Comparison of ENCODE assay signal across 15 mouse cellular contexts in genomic region chr5:124969790-124970189, GRCm38 (mm10). TPM values are rescaled to one million over a fixed set of nuclear protein-coding genes. Genes with fewer than 3 reads are reported as not detected.
A peak's percentile ranks its signal among the peaks of the same experiment; 100 is the strongest.
DNase-seq lines count a peak whose midpoint lies in the region; ATAC-seq lines count a peak whose summit lies in the region.
"Had no signal": no experiment of that assay in that cellular context is flagged by ENCODE, and none has a peak within 500 bp of the region (broad histone marks: within the 10 kb centered on the region; RNA-seq: fewer than 3 reads in every experiment).

No protein-coding gene starts in this region.

- peak overlapping the region; percentile 24 for H3K27ac ChIP-seq in hindbrain, embryonic 10.5 days
- no peak overlapping the region for H3K27ac ChIP-seq in hindbrain, embryonic 11.5 days (ENCODE audit: low read depth, low read length)
- H3K27ac ChIP-seq: hindbrain, embryonic 12.5 days had no signal

- no peak for ATAC-seq in hindbrain, embryonic 11.5 days (ENCODE audit: low FRiP score)

- DNase-seq in hindbrain, embryonic 10.5 days (ENCODE audit: low spot score): peak; percentile 61
- no peak for DNase-seq in hindbrain, embryonic 11.5 days (ENCODE audit: low spot score)
- DNase-seq in retina, postnatal 1 day: peak; percentile 31
- DNase-seq in retina, embryonic 14.5 days (ENCODE audit: low spot score): no peak
- peak; percentile 32 to 43 for DNase-seq in kidney, postnatal 36 days
- DNase-seq in urinary bladder, adult 2 months (ENCODE audit: low spot score): no peak
- no peak for DNase-seq in natural killer cell, adult 2 months (ENCODE audit: low spot score in 2 of 2)
- no peak for DNase-seq in spleen, postnatal 4 days (ENCODE audit: low spot score in 2 of 2)
- DNase-seq: B cell, adult 2 months; cerebellum, postnatal 25 days; heart, adult 18-20 months; spleen, adult 18-20 months; thymus, adult 18-20 months had no signal

- peaks cover 39% of the 10 kb centered on the region for H3K4me1 ChIP-seq in hindbrain, embryonic 10.5 days (replicated peaks)
- no peaks in the 10 kb centered on the region for H3K4me1 ChIP-seq in hindbrain, embryonic 11.5 days (replicated peaks; ENCODE audit: control insufficient read depth, insufficient read depth, low read length)
- H3K4me1 ChIP-seq: megakaryocyte, embryonic 14.5 days had no signal

- no peak overlapping the region for H3K4me2 ChIP-seq in hindbrain, embryonic 11.5 days (replicated peaks; ENCODE audit: low read depth, low read length)
- H3K4me2 ChIP-seq: hindbrain, embryonic 12.5 days had no signal

- no peaks in the 10 kb centered on the region for H3K27me3 ChIP-seq in hindbrain, embryonic 10.5 days (ENCODE audit: insufficient read depth, poor library complexity, severe bottlenecking)
- H3K27me3 ChIP-seq in hindbrain, embryonic 11.5 days (ENCODE audit: control insufficient read depth, insufficient read depth, low read length): no peaks in the 10 kb centered on the region
- H3K27me3 ChIP-seq: hindbrain, embryonic 12.5 days had no signal

- H3K9me3 ChIP-seq in hindbrain, embryonic 10.5 days: peaks cover 5% of the 10 kb centered on the region; the same call in 1 of the 2 replicates
- H3K9me3 ChIP-seq in hindbrain, embryonic 11.5 days (ENCODE audit: control insufficient read depth, low read length): no peaks in the 10 kb centered on the region

- H3K9ac ChIP-seq in hindbrain, embryonic 11.5 days (ENCODE audit: low read depth, low read length): no peak overlapping the region
- H3K9ac ChIP-seq: hindbrain, embryonic 12.5 days had no signal

- H3K4me3 ChIP-seq in hindbrain, embryonic 10.5 days: no peak overlapping the region
- H3K4me3 ChIP-seq in hindbrain, embryonic 11.5 days (ENCODE audit: low read depth, low read length): no peak overlapping the region
- H3K4me3 ChIP-seq: hindbrain, embryonic 12.5 days; megakaryocyte, embryonic 14.5 days had no signal

- WGBS in hindbrain, embryonic 10.5 days: 15% methylated on average over 8 of the region's 8 CpGs
- whole genome bisulfite sequencing in hindbrain, embryonic 11.5 days: 12% methylated on average over 8 of the region's 8 CpGs

- no peaks in the 10 kb centered on the region for H3K36me3 ChIP-seq in hindbrain, embryonic 10.5 days
- H3K36me3 ChIP-seq in hindbrain, embryonic 11.5 days (ENCODE audit: control insufficient read depth, insufficient read depth, low read length): no peaks in the 10 kb centered on the region
- H3K36me3 ChIP-seq: hindbrain, embryonic 12.5 days had no signal

RNA-seq across cellular contexts. Expression of gene Rflna, which starts 33.2 kb away (rescaled TPM):
- polyA plus RNA-seq in hindbrain, embryonic 10.5 days (2016; fragmentation: Nextera tagmentation; extraction: Ambion mirVana): 4.3 and 7.7 TPM in 2 replicates
- 7.8 and 9.2 TPM in 2 replicates for polyA plus RNA-seq in hindbrain, embryonic 11.5 days (2014; fragmentation: Nextera tagmentation; extraction: Ambion mirVana)
- 1.4 and 1.8 TPM in 2 replicates for polyA plus RNA-seq in urinary bladder, adult 2 months (2012; rRNA removed)

Comparison
In these comparisons a context has a peak if more than half of its experiments do, and no peak if none do; other contexts are left out.
1. DNase-seq: peak in hindbrain, embryonic 10.5 days (single experiment), retina, postnatal 1 day (single experiment) and kidney, postnatal 36 days (2 of 2); none in hindbrain, embryonic 11.5 days (single experiment), retina, embryonic 14.5 days (single experiment), urinary bladder, adult 2 months (single experiment), natural killer cell, adult 2 months (0 of 2) and spleen, postnatal 4 days (0 of 2).